Mouse (Mus musculus) CH12.LX (cell line): ENCODE measurements around the gene Gm17509. TPM values are rescaled to one million over a fixed set of nuclear protein-coding genes. Genes with fewer than 3 reads are reported as not detected.
"Not testable (repeated sequence)": the region's sequence is repeated elsewhere in the genome, so short reads cannot be mapped to it uniquely, and the experiment has no call there.

Experiments used
- DNase-seq: peaks from one replicate; pipeline ENCODE4 v3.0.0-alpha.2; 2013; ENCODE audit errors: extremely low read depth
- H3K27ac ChIP-seq: 2 replicates; pipeline ENCODE4 v1.5.1; 2012; ENCODE audit warnings: low read depth, mild to moderate bottlenecking, control low read depth, moderate library complexity; ENCODE audit not compliant: insufficient read depth
- H3K27me3 ChIP-seq: replicated peaks from 2 replicates; pipeline ENCODE3; 2012; ENCODE audit warnings: inconsistent platforms
- H3K36me3 ChIP-seq, 2 experiments: replicated peaks in 1 of 2; 2 replicates each; pipeline versions ENCODE3 to v1.6.1; 2012; ENCODE audit warnings: inconsistent platforms in 1 of 2, low read length in 1 of 2, mild to moderate bottlenecking in 1 of 2, mixed read lengths in 1 of 2, moderate library complexity in 1 of 2; ENCODE audit not compliant: control insufficient read depth in 1 of 2, insufficient read depth in 1 of 2
- H3K4me1 ChIP-seq, 2 experiments: 2 replicates each; pipeline ENCODE4 v1.6.1; 2012; ENCODE audit warnings: inconsistent platforms in 1 of 2, moderate library complexity in 1 of 2; ENCODE audit not compliant: insufficient read depth in 2 of 2, control insufficient read depth in 1 of 2
- H3K4me2 ChIP-seq: 2 replicates; pipeline ENCODE4 v1.6.1; 2012; ENCODE audit warnings: low read depth, mild to moderate bottlenecking, control low read depth; ENCODE audit not compliant: poor library complexity, insufficient read depth, severe bottlenecking
- H3K4me3 ChIP-seq, 3 experiments: fragments of 150-350 bp in 1 of 3; sonication (generic) in 1 of 3; replicated peaks in 1 of 3; 2 replicates each; pipeline versions ENCODE3 to v1.5.1; 2011 to 2012; ENCODE audit warnings: low read depth in 2 of 3, low read length in 2 of 3, mild to moderate bottlenecking in 2 of 3, moderate library complexity in 2 of 3, control low read depth in 1 of 3, improper control_type of control experiment in 1 of 3, inconsistent platforms in 1 of 3, mixed read lengths in 1 of 3; ENCODE audit not compliant: poor library complexity in 1 of 3
- H3K79me2 ChIP-seq: replicated peaks from 2 replicates; pipeline ENCODE4 v1.6.1; 2012; ENCODE audit warnings: mild to moderate bottlenecking, moderate library complexity; ENCODE audit not compliant: control insufficient read depth, poor library complexity, insufficient read depth, severe bottlenecking; ENCODE audit errors: extremely low read depth
- H3K9ac ChIP-seq: 2 replicates; pipeline ENCODE4 v1.6.1; 2012; ENCODE audit warnings: low read depth, mild to moderate bottlenecking, control low read depth, moderate library complexity; ENCODE audit not compliant: insufficient read depth
- H3K9me3 ChIP-seq: replicated peaks from 2 replicates; pipeline ENCODE3; 2012; ENCODE audit warnings: low read length, inconsistent platforms, mixed read lengths
- BHLHE40 ChIP-seq: IDR thresholded peaks from 2 replicates; pipeline ENCODE4 v1.6.1; 2011; ENCODE audit warnings: mild to moderate bottlenecking, low read depth, low read length, improper control_type of control experiment
- CHD1 ChIP-seq: IDR thresholded peaks from 2 replicates; pipeline ENCODE4 v1.6.1; 2012; ENCODE audit warnings: low read depth, low read length, improper control_type of control experiment, inconsistent platforms
- CHD2 ChIP-seq: IDR thresholded peaks from 2 replicates; pipeline ENCODE4 v1.6.1; 2011; ENCODE audit warnings: low read length, improper control_type of control experiment
- CTCF ChIP-seq, 2 experiments: IDR thresholded peaks in 1 of 2; conservative IDR thresholded peaks in 1 of 2; 2 replicates each; pipeline ENCODE4 v1.5.1; 2011 to 2012; ENCODE audit warnings: low read depth in 2 of 2, low read length in 2 of 2, improper control_type of control experiment in 1 of 2, inconsistent platforms in 1 of 2, mild to moderate bottlenecking in 1 of 2, moderate library complexity in 1 of 2
- E2F4 ChIP-seq: IDR thresholded peaks from 2 replicates; pipeline ENCODE4 v1.6.1; 2011; ENCODE audit warnings: low read depth, low read length, improper control_type of control experiment; ENCODE audit not compliant: insufficient replicate concordance
- ELF1 ChIP-seq: IDR thresholded peaks from 2 replicates; pipeline ENCODE4 v1.6.1; 2014; ENCODE audit warnings: low read depth, mild to moderate bottlenecking, inconsistent platforms, low read length, improper control_type of control experiment
- JUND ChIP-seq: conservative IDR thresholded peaks from 2 replicates; pipeline ENCODE4 v1.6.1; 2011; ENCODE audit warnings: low read depth, low read length, improper control_type of control experiment
- PAX5 ChIP-seq: IDR thresholded peaks from 2 replicates; pipeline ENCODE4 v1.6.1; 2012; ENCODE audit warnings: low read length, inconsistent platforms, mixed read lengths
- POLR2A ChIP-seq: IDR thresholded peaks from 2 replicates; pipeline ENCODE4 v1.6.1; 2011; ENCODE audit warnings: low read depth, mild to moderate bottlenecking, improper control_type of control experiment, low read length
- RCOR1 ChIP-seq: conservative IDR thresholded peaks from 2 replicates; pipeline ENCODE4 v1.6.1; 2012; ENCODE audit warnings: low read depth, mild to moderate bottlenecking, inconsistent platforms, low read length, improper control_type of control experiment
- SMC3 ChIP-seq: IDR thresholded peaks from 2 replicates; pipeline ENCODE4 v1.6.1; 2011; ENCODE audit warnings: low read depth, low read length, improper control_type of control experiment
- TCF12 ChIP-seq: IDR thresholded peaks from 2 replicates; pipeline ENCODE4 v1.6.1; 2014; ENCODE audit warnings: low read depth, mild to moderate bottlenecking, inconsistent platforms, low read length, improper control_type of control experiment
- USF1 ChIP-seq: IDR thresholded peaks from 2 replicates; pipeline ENCODE4 v1.6.1; 2014; ENCODE audit warnings: low read depth, mild to moderate bottlenecking, inconsistent platforms, low read length, improper control_type of control experiment
- USF2 ChIP-seq: conservative IDR thresholded peaks from 2 replicates; pipeline ENCODE4 v1.6.1; 2011; ENCODE audit warnings: low read depth, low read length, improper control_type of control experiment
- ZC3H11A ChIP-seq: IDR thresholded peaks from 2 replicates; pipeline ENCODE4 v1.6.1; 2012; ENCODE audit warnings: low read depth, mild to moderate bottlenecking, inconsistent platforms, low read length, improper control_type of control experiment
- ZKSCAN1 ChIP-seq: IDR thresholded peaks from 2 replicates; pipeline ENCODE4 v1.6.1; 2012; ENCODE audit warnings: low read depth, inconsistent platforms, low read length, improper control_type of control experiment, borderline replicate concordance
- dilution Hi-C: fragments of 300-500 bp; cut with MboI; formaldehyde crosslinking; loops from 2 replicates; pipeline ENCODE4 v1.14.3; 2020; ENCODE audit warnings: low sequenced_read_pairs; ENCODE audit not compliant: extremely low pct_unique_long_range_greater_than_20kb, extremely low pct_ligation_motif_present
- in situ Hi-C: fragments of 300-500 bp; cut with MboI; formaldehyde crosslinking; loops from 3 replicates; pipeline ENCODE4 v1.14.3; 2019; ENCODE audit warnings: low sequenced_read_pairs, low pct_ligation_motif_present, low pct_unique_long_range_greater_than_20kb, mixed read lengths
- polyA plus RNA-seq: library from polyadenylated mRNA; unstranded; fragments of >175 nt; gene quantifications from 2 replicates; pipeline ENCODE4 v1.2.1, GENCODE M21; 2012; ENCODE audit warnings: low read depth; ENCODE audit not compliant: insufficient read length
- total RNA-seq, 2 experiments: library from RNA; depleted of rRNA; stranded (reverse); fragments of 300-350 nt in 1 of 2; fragments of >200 nt in 1 of 2; gene quantifications; 2 replicates each; pipeline ENCODE4 v1.2.3; 2012 to 2014

The Gm17509 gene
- total and polyA plus RNA-seq, 3 experiments, result not detected

- H3K27ac ChIP-seq, result no peak overlapping the region
- H3K36me3 ChIP-seq, result no peaks in the 10 kb centered on the region
- no peak overlapping the region for H3K9ac ChIP-seq
- no peaks in the 10 kb centered on the region for H3K79me2 ChIP-seq
- H3K27me3 ChIP-seq, result no peaks in the 10 kb centered on the region
- H3K4me3 ChIP-seq, result no peak overlapping the region
- H3K9me3 ChIP-seq, result peaks cover 60% of the 10 kb centered on the region
- no peak overlapping the region for H3K4me2 ChIP-seq
- in situ Hi-C loops (no loop called here), dilution Hi-C loops (no loop called here)
- TF ChIP-seq CTCF (conservative IDR thresholded peaks at IDR 0.05 in 1 of 2, IDR thresholded peaks at IDR 0.05 in 1 of 2; ENCODE audit: low read depth in 2 of 2, low read length in 2 of 2) (no peak), BHLHE40 (no peak), CHD1 (no peak), RCOR1 (no peak), JUND (no peak), POLR2A (no peak), ZC3H11A (no peak), E2F4 (no peak), ZKSCAN1 (no peak), CHD2 (no peak), ELF1 (no peak), SMC3 (no peak)
- H3K4me1 ChIP-seq, result no peaks in the 10 kb centered on the region
- no peak for DNase-seq
These were observed 35.5 kb downstream of the Gm17509 start for GRCm38 (mm10) chr13:117185329-117185728.

GRCm38 (mm10) chr13:117183288-117183687 is 37.6 kb downstream of the Gm17509 start:
- no peak overlapping the region for H3K4me3 ChIP-seq
- H3K27ac ChIP-seq, result no peak overlapping the region
- H3K27me3 ChIP-seq, result no peaks in the 10 kb centered on the region
- in situ Hi-C loops, result no loop called here
- no peak for DNase-seq
- TF ChIP-seq ZC3H11A (no peak), POLR2A (no peak), USF1 (no peak), TCF12 (no peak), PAX5 (no peak), USF2 (no peak)
- no peaks in the 10 kb centered on the region for H3K79me2 ChIP-seq
- H3K36me3 ChIP-seq, result no peaks in the 10 kb centered on the region
- no peak overlapping the region for H3K4me2 ChIP-seq
- dilution Hi-C loops, result no loop called here
- H3K9me3 ChIP-seq, result peaks cover 59% of the 10 kb centered on the region
- no peaks in the 10 kb centered on the region for H3K4me1 ChIP-seq
- no peak overlapping the region for H3K9ac ChIP-seq

- H3K27ac ChIP-seq, H3K4me1 ChIP-seq, H3K27me3 ChIP-seq, H3K4me3 ChIP-seq, H3K36me3 ChIP-seq, H3K9ac ChIP-seq, in situ Hi-C loops, H3K79me2 ChIP-seq, dilution Hi-C loops, H3K4me2 ChIP-seq, DNase-seq: not testable (repeated sequence)
- peaks cover 50% of the 10 kb centered on the region for H3K9me3 ChIP-seq
These were observed 40.0 kb downstream of the Gm17509 start for GRCm38 (mm10) chr13:117180912-117181311.

Other genes with a start within 250 kb of the Gm17509 start
- gene Parp8, start 195.5 kb downstream of the Gm17509 start, total RNA-seq (2012; rRNA removed), result not detected in 2 replicates
- not detected in 2 replicates for gene Parp8, start 195.5 kb downstream of the Gm17509 start, total RNA-seq (2014; rRNA removed)
- gene Parp8, start 195.5 kb downstream of the Gm17509 start, polyA plus RNA-seq, result not detected in 2 replicates
- gene Emb, start 12.5 kb downstream of the Gm17509 start, total RNA-seq (2012; rRNA removed), result 0.88 and 1.2 TPM in 2 replicates
- 2.1 and 2.4 TPM in 2 replicates for gene Emb, start 12.5 kb downstream of the Gm17509 start, total RNA-seq (2014; rRNA removed)
- 0.60 and 0.86 TPM in 2 replicates for gene Emb, start 12.5 kb downstream of the Gm17509 start, polyA plus RNA-seq